Mouse (Mus musculus) left cerebral cortex, postnatal 4 days (tissue): Measurements from ENCODE around the gene Dhh. TPM values are rescaled to one million over a fixed set of nuclear protein-coding genes. Genes with fewer than 3 reads are reported as not detected.

Source experiments
- DNase-seq: peaks from one replicate; pipeline ENCODE4 v3.0.0-alpha.2; 2022
- intact Hi-C: fragments of 180-260 bp; cut with DNase I; formaldehyde crosslinking; loops from one replicate; pipeline ENCODE4 v1.15.1; 2025
- total RNA-seq, 2 experiments: library from RNA; stranded (reverse); gene quantifications; 2 replicates each; pipeline ENCODE4 v1.2.3; 2021

Gene Dhh
- total RNA-seq, 2 experiments from 2014 or later: 0.28 to 0.36 TPM

DNA sequence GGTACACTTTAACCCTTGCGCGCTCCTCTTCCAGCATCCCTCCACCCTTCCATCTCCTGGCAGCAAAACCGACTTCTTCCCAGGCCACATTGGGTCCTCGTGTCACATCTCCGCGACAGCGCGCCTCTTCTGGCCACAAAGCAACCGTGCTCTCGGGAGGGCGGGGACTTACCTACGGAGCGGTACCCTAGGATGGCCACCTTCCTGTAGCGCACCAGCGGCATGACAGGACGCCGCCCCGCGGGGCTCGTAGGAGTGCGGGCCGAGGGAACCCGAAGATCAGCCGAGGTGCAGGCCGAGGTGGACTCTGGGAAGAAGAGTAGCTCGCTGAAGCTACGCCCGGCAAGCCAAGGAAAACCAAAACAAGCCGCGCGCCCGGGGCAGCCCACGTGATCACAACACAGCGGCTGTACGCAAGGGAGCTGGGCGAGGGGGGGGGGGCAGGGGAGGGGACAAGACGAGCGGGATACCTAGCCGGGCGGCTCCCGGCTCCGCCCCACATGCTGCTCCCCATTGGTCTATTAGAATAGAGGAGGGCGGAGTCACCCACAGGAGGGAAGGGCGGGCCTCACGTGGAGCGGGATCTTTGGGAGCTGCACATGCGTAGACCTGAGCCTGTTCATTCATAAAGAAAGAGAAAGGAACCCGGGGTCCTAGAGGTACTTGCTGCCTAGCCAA is 17.2 kb downstream of the Dhh start:
- intact Hi-C loops: loop anchor here (5.0 kb wide), 1 partner anchor 36 kb away; the partner anchor contains the start of gene Lmbr1l
- DNase-seq: peak; percentile 94

DNA sequence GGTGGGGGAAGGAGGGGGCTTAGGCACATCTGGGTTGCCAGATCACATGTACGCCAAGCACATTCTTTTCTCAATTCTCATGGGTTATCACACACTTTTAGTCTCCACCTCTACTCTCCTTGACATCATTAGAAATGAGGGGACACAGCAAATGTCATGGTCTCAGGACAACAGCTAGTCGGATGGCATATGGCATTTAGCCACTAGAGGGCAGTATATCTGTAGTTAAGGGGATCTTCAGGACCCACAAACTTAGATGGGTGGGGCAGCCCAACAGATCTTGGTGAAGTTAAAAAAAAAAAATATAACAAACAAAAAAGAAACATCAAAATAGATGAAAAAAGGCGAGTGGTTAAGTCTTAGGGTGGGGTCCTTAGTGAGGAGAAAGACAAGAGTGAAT is 21.0 kb downstream of the Dhh start:
- intact Hi-C loops: no loop called here
- DNase-seq: peak; percentile 57

DNA sequence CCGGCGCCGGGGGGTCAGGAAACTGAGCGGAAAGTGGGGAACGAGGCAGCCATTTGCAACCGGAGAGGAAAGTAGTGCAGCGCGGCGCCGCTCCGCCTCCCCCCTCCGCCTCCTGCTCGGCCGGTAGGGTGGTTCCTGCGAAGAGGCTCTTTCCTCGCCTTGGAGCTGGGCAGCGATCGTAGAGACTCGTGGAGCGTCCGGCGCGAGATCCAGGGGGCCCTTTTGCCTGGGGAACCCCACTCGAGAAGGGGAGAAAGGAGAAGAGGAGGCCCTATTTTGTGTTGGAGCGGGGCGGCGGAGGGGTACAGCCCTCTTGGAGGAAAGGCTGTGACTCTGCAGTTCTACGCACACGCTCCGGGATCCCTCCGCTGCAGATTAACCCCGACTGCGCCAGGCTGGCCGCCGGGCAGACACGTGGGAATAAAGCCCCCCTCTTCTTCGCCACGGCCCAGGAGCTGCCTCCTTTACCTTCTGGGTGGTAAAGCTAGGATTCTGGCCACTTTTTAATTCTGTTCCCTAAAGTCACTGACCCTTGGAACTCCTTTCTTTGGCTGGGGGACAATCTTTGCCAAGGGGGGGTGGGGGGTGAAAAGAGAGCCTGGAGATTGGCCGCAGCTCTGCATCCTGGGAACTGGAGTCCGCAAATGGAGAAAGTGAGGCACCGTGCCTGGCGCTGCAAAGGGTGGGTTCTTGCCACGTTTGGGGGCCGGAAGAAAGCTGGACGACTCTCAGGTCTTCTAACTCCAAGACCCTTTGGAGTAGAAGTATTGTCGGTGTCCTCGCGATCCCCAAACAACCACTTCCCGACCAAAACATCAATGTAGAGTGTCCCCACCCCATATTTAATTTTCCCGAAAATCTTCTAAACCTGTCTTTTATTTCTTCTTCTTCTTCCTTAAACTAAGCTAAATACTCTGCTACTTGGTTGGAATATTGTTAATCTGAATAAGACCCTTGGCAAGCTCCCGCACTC is 26.1 kb downstream of the Dhh start:
- intact Hi-C loops: no loop called here
- DNase-seq: peak; percentile 96

DNA sequence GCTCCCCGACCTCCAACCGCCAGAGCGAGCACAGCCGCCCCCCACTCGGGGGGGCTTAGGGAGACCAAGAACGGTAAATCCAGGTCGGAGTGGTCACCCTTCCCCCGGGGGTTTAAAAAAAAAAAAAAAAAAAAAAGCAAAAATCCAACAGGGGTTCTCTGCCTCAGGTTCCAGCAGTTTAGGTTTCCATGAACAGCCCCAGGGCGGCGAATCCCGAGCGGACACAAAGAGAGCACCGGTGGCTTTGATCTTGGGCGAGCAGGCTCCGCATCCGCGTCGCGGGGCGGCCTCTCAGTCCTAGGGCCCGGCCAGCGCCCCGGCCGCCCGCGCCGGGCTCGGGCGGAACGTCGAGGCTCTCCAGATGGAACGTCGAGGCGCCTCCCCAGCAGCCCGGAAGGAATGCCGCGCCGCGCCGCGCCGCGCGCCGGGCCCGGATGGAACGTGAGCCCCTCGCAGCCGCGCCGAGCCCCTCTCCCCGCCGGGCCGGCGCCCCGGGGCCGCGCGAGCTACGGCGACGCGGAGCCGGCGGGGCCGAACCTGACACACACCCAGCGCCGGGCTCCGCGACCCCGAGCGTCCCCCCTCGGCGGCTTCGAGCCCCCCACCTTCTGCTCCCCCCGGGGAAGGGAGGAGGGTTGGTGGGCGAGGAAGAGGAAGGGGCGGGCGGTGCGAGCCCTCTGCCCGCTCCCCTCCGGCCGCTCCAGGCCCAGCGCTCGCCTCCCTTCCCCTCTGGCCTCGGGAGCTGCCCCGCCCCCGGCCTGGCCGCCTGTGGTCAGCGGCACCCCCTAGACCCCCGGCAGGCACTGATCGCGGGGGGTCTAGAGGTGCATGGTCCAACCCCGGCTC is 27.0 kb downstream of the Dhh start, which contains the start of gene Kmt2d:
Gene Kmt2d (minus strand): TSS at position 135 of the 846 bp plus-strand sequence.
- intact Hi-C loops: no loop called here
- peak; percentile 20 for DNase-seq

DNA sequence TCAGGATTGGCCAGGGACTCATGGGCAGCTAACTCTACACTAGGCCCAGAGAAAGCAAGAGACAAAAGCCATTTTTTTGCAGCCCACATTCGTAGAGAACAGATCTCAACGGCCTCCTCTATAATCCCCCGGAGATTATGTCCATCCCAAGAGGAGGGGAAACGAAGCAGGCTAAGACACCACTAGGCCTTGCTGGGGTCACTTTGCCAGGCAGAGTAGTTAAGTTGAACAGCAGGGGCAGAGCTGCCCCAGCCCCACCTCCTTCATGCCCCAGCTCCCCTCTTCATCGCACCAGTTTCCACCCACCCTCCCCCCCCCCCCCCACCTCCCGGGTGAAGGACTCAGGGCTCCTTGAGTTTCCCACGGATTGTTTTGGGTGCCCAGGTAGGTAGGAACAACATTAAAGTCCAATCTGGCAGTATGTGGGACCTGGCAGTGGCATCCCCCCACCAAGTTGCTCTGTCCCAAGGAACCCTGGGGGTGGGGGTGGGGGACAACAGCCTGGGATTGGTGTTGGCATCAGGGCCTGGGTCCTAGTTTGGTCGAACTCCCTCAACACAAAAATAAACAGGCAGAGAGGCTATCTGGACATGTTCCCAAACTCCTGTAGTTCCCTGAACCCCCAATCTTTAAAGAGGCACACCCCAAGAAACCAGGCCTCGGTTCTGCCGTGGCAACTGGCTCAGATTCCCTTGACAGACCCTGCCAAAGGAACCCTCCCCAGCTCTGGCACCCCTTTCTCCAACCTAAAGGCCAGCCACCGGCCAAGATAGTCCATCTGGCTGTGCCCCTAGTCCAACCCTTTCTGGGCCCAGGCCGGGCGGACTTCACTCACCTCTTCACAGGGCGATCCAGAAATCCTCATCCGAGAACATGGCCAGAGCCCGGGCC is 27.9 kb downstream of the Dhh start:
- intact Hi-C loops: no loop called here
- peak; percentile 63 for DNase-seq

DNA sequence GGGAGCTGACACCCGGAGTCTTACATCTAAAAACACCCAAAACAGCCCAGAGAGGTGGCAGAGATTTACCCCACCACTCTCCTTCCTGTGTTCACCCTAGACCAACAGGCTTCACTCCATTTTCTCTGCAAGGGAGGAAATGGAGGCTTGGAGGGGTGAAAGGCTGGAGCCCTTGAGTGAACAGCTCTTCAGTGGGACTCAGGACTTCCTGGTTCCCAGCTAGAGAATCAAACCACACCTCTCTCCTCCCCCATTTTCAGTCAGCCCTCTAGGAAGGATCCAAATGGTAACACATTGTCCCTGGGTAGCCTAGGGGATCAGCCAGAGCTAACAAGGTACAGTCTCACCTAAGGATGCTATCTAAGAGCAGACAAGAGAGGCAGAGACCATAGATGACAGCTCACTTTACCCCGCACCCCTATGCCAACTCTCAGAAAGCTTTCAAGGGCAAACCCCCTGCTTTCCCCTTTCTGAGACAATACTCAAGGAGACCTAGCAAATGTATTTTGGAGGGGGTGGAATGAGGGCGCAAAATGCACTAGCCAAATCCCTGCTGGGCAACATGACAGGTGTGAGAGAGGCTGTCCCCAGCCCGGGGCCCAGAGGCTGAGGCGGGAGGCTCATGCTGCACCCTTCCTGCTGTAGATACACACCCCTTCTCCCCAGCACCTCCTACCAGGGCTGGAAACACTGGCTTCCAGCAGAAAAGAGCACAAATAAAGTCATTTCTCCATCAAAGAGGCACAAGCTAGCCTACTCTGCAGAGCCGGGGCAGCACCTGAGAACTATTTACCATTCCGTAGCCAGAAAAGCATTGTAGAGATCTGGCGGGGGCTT is 28.8 kb downstream of the Dhh start:
- intact Hi-C loops: loop anchor here (5.0 kb wide), 1 partner anchor 37 kb away; the partner anchor contains the start of gene Prkag1
- DNase-seq: no peak

DNA sequence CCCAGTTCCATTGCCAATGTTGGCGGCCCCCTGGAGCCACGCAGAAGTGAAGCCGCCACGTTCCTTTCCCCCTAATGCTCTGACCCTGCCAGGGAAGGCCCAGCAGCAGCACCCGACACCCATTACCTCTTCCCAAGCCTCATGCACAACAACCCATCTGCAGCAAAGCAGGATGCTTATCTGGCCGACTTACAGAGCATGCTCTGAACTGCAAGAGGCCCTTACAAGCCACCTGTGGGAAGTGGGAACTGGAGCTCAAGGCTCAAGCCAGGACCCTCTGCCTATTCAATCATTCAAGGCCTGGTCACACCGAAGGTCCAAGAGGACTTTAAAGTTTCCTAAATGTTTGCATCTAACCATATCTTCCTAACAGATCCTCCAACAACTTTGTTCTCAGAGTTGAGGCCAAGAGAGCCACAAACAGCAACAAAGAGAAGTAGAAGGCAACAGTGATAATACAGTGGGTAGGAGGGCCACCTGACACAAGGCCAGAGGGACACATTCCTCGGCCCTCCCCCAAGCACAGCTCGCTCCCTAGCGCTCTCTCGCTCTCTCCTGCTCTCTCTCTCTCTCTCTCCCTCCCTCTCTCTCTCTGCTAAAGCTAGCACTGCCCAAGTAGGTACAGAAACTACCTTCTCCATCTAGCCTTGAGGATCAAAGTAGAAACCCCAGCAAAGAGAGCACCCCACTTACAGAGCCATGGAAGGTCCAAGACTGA is 29.8 kb downstream of the Dhh start:
- intact Hi-C loops: loop anchor here (5.0 kb wide), 1 partner anchor 36 kb away; the partner anchor contains the start of gene Prkag1

DNA sequence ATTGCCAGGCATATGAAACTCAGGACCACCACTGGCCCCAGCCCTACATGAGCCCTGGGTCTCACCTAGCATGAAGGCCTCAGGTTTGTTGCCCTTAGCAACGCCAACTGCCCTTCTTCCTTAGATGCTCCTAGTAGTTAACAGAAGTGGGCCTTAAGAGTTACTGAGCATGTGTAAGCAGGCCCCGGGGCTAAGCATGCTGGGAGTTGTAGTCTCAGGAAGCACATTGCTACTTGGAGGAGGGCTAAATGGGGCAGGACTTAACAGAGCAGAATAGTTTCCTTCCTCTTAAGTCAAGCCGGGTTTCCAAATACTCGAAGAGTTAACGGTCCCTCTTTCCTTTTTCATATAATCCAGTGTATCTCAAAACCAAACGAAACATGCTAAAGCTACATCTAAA is 31.0 kb downstream of the Dhh start:
- DNase-seq: no peak
- intact Hi-C loops: loop anchor here (5.0 kb wide), 1 partner anchor 35 kb away; the partner anchor contains the start of gene Prkag1

More for the DNA sequence above, 29.8 kb downstream of the Dhh start:
- no peak for DNase-seq

DNA sequence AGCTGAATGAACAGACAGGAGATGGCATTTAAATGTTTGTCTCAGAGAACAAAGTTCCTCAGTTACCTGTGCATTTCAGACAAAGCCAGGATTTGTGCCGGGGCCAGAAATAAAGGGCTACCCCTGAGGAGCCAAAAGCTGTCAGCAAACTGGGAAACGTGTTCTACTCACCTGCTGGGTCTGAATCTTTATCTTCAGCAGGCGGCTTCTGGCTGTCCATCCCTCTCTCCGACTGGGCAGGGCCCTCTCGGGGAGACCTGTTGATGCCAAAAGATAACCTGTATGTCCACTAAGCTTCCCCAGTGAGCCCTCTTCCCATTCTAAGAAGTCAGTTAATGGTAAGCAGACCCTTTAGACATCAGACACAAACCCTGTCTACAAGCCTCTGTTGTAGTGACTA is 31.8 kb downstream of the Dhh start:
- intact Hi-C loops: loop anchor here (5.0 kb wide), 1 partner anchor 34 kb away; the partner anchor contains the start of gene Prkag1
- DNase-seq: no peak

DNA sequence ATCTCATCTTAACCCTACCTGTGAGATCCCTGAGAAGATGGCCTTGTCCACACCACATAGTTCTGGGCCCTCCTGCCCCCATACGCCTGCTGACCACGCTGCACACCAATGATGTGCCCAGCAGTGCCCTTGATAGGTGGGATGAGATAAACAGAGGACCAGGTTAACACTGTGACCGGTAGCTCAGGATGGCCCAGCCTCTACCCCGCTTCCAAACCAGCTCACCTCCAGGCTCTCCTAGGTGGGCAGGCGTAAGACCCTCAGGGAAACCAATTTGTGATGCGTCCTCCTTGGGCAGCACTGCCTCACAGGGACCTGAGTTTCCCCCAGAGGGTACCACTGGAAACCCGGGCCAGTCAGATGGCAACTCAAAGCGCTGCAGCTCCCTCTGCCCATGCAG is 32.6 kb downstream of the Dhh start:
- no peak for DNase-seq
- intact Hi-C loops: loop anchor here (5.0 kb wide), 1 partner anchor 33 kb away; the partner anchor contains the start of gene Prkag1

DNA sequence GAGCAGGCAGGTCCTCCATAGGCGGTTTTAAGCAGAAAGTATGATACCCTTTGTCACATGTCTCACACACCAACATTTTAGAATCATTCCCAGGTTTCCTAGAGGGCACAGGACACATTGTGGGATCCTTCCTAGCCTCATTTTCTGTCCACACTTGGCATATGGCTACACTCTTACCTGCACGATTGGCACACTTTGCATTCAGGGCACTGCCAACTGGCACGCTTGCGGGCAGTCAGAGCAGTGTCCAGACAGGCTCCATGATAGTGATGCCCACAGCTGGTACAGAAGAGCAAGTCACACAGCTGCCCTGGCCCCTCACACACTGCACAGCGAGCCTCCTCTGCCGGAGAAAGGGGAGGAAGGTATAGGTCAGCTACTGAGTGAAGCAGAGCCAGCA is 33.4 kb downstream of the Dhh start:
- intact Hi-C loops: loop anchor here (5.0 kb wide), 1 partner anchor 33 kb away; the partner anchor contains the start of gene Prkag1
- DNase-seq: no peak

DNA sequence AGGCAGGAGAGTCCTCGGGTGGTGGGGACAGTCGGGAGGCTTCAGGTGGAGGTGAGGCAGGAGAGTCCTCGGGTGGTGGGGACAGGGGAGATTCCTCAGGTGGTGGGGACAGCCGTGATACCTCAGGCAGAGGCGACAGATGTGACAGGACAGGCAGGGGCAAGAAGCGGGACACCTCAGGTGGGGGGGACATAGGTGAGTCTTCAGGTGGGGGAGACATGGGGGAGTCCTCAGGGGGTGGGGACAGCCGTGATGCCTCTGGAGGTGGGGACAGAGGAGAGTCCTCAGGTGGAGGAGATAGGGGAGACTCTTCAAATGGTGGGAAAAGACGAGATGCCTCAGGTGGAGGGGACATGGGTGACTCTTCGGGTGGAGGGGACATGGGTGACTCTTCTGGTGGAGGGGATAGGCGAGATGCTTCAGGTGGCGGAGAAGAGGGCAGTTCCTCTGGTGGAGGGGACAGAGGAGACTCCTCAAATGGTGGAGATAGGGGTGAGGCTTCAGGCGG is 34.8 kb downstream of the Dhh start:
- intact Hi-C loops: no loop called here
- no peak for DNase-seq

DNA sequence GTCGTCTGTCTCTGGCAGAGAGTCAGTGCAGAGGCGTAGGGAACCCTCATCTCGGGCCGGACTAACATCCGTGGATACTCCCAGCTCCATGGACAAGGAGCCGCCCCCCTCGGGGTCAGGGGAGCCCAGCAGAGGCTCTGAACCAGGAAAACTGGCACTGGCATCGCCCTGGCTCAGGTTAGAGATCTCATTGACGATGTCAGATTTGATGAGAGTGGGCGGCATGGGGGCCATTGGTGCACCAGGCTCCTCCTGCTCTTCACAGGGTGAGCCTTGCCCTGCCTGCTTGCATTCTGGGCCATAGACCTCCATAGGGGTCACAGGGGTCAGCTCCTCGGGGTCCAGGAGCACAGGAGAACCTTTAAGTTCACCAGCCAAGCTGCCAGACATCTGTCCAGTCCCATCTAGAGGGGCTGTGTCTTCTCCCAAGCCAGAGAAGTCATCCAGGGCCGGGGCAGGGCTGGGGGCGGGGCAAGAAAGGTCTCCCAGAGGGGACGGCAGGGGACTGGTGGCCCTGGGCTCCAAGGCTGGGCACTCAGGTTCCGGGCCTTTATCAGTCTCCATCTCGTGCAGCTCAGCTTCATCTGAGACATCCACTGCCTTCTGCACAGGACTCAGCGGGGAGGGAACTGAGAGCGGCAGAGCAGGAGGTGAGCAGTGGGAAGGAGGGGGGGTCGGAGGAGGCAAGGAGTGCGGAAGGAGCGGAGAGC is 36.5 kb downstream of the Dhh start:
- intact Hi-C loops: no loop called here
- no peak for DNase-seq

DNA sequence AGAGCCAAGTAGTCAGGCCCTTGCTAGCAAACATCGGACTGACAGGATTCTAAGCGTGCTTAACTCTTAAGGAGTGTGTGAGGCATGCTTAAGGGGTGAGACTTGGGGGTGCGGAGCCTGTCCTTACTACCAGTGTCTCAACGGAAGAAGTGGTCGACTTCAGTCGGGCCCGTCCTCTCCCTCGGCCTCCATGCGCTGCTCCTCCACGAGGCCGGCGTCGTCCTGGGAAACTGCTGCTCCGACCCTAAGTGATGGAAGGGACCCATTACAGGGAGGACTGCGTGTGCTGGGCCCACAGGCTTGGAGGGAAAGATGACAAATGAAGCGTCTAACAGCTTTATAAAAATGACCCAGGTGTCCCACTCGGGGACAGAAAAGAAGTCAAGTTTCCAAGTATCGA is 37.4 kb downstream of the Dhh start:
- no peak for DNase-seq
- intact Hi-C loops: no loop called here

DNA sequence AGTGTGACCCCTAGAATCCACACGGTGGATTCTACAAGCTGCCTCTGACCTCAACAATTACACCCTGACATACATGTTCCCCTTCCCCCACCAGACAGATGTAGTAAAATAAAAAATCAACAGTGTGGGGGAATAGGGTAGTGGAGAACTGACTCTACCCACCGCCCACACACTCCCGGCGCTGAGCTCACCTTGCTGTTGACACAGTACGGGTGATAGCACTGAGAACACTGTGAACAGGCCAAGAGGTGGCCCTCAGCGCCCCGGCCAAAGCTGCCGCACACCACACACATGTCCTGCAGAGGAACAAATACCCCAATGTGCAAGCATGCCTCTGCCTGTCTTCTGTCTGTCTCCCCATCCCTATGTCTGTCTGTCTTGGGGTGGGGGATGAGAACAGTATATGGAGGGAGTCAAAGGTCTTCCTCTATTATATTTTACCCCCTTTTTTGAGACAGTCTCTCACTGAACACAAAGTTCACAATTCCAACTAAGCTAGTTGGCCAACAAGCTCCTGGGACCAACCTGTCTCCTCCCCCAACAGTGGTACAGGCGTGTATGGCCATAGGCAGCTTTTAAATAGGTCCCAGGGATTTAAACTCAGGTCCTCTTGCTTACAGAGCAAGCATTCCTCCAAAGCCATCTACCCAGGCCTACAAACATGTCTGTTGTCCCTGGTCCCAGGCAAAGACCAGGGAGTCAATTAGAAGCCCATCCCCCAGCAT is 38.9 kb downstream of the Dhh start:
- intact Hi-C loops: no loop called here
- no peak for DNase-seq

DNA sequence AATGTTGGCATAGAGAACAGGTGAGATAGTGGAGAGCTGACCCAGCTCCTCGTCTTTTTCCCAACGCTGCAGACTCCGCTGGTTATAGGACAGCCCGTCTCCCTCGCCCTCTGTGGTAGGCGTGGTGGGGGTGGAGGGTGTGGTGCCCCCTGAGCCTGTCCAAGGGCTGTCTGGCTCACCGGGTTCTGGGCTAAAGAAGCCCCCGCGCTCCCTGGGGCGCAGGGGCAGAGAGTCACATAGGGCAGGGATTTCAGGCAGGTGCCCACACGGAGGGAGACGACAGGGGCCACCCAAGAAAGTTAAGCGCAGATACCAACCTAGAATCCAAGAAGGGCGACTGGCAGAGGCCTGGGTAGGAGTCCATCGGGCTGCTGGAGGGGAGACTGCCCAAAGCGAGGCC is 44.1 kb downstream of the Dhh start:
- DNase-seq: no peak
- intact Hi-C loops: no loop called here
